Mouse (Mus musculus) heart, postnatal 36 days (tissue): ENCODE measurements at regions not wholly inside any gene's neighbourhood (a gene's known extent, or its start where the extent isn't known, plus 50 kb on each side); places are given as distances from the start of the nearest gene placed in this dataset.

Experiments used
- DNase-seq, 2 experiments: peaks; one replicate each; pipeline ENCODE4 v3.0.0; 2021 to 2022
- intact Hi-C: fragments of 180-260 bp; cut with DNase I; formaldehyde crosslinking; loops from one replicate; pipeline ENCODE4 v1.15.1; 2025

DNA sequence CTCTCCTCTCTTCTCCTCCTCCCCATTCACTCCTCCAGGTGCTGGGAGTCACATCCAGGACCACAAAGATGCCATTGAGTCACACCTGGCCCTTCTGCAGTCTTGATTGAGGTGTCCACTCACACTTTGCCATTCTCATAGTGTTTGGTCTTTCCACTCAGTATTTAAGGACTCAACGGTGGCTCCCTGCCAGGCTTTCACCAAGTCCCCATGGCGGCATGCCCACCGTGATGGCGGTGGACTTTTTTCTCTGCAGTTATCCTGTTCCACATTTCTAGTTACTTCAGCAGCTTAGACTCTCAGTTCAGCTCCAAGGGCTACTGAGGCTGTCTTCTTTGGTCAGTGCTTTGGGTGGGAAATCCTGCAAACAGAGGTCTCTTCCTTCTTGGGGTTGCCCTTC is 189.9 kb downstream of the Cbln1 start:
- intact Hi-C loops: no loop called here
- DNase-seq: no peak

DNA sequence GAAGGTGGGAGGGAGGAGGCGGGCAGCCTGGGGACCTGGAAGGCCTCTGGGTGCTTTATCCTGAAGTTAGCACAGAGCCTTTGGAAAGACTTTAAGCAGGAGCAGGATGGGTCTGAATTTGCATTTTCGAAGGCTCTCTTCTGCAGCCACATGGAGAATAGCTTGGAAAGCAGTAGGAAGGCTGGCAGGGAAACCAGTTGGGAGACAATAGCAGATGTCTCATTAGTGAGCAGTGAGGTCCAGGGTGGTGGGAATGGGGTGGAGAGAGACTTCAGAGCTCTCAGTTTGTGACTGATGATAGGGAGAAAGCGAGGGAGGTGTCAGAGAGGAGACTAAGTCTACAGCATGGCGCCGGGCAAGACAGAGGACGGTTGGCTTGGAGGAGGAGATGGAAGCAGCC is 199.1 kb downstream of the Cbln1 start:
- no peak for DNase-seq

GRCm38 (mm10) chr8:87270525-87271187 is 201.8 kb downstream of the Cbln1 start:
- intact Hi-C loops: no loop called here
- no peak for DNase-seq

More for the DNA sequence above, 199.1 kb downstream of the Cbln1 start:
- intact Hi-C loops: no loop called here

GRCm38 (mm10) chr8:87268159-87268558 is 204.2 kb downstream of the Cbln1 start:
- DNase-seq: no peak
- intact Hi-C loops: no loop called here

DNA sequence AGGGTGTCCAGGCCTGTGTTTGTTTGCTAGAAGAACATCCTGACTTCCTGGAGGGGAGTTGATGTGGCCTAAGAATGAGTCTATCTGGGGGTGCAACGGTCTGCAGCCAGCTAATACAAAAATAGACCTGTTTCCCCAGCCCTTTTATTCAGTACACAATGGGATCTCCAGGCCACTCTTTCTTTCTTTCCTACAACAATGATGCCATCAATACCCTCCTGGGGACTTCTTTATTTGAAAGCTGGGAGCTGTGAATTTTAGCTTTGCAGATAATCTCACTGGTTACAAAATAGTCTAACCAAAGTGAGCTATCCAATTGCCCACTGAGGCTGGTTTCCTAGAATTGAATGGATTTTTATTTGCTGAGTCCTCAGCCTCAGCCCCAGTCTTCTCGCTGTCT is 207.4 kb downstream of the Cbln1 start:
- intact Hi-C loops: no loop called here

DNA sequence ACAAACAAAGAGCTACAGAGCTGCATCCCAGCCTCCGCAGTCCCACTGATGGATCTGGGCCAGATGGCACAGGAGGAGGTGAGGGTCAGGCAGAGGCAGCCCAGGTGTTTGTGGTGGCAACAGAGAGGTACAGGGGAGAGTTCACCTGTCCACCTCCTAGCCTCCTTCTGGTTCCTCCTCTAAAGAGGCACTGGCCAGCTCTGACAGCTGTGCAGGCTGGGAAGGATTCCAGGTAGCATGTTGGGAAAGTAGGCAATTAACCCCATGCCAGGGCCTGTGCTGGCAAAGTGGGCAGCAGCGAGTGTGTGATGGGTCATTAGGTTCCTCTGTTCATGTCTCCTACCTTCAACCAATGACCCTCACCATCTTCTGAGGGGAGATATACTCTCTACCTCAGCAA is 212.1 kb downstream of the Cbln1 start:
- no peak for DNase-seq
- intact Hi-C loops: no loop called here

More for the DNA sequence above, 207.4 kb downstream of the Cbln1 start:
- no peak for DNase-seq

DNA sequence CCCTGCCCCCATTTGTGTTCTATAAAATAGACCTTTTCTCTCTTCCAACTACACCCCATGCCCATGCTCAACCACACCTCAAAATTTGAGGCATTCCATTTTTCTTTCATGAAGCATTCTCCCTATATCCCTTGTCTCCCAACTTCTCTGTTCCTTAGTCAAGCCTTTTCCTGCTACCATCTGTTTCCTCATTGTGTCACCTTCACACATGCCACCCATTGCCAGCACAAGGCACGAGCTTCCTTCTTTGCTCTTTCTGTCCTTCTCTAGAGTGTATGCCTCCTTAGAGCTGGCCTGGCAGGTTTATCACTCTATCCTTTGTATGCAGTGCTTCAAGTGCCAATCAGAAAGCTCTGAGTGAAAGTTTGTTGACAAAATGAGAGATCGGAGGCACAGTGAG is 229.7 kb downstream of the Cbln1 start:
- intact Hi-C loops: no loop called here
- no peak for DNase-seq

DNA sequence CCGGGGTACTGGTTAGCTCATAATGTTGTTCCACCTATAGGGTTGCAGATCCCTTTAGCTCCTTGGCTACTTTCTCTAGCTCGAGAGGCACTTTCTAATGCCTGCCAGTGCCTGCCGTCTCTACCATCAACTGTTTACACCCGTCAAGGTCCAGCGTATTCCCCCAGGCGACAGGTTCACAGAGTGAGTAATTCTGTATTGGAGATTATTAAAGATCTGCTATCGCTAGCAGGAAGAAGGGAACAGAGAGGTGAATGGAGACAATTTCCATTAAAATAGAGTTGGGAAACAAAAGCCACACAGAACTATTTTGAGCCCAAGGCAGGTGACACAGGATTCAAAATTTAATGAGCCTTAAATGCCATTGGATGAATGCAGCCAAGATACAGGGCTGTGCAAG is 235.2 kb downstream of the Cbln1 start:
- DNase-seq: no peak
- intact Hi-C loops: no loop called here

- DNase-seq: no peak
- intact Hi-C loops: no loop called here
These were observed 236.0 kb downstream of the Cbln1 start for GRCm38 (mm10) chr8:87236438-87236837.

GRCm38 (mm10) chr8:87235341-87236075 is 236.9 kb downstream of the Cbln1 start:
- intact Hi-C loops: no loop called here
- DNase-seq: no peak

- no peak for DNase-seq
- intact Hi-C loops: no loop called here
These were observed 238.1 kb downstream of the Cbln1 start for GRCm38 (mm10) chr8:87234336-87234735.

- intact Hi-C loops: no loop called here
- no peak for DNase-seq
These were observed 238.5 kb downstream of the Cbln1 start for GRCm38 (mm10) chr8:87233805-87234331.

GRCm38 (mm10) chr8:87231762-87232161 is 240.6 kb downstream of the Cbln1 start:
- DNase-seq: no peak
- intact Hi-C loops: no loop called here

GRCm38 (mm10) chr8:87230096-87230495 is 242.3 kb downstream of the Cbln1 start:
- intact Hi-C loops: no loop called here
- no peak for DNase-seq

GRCm38 (mm10) chr8:87229182-87229581 is 243.2 kb downstream of the Cbln1 start:
- no peak for DNase-seq
- intact Hi-C loops: no loop called here

DNA sequence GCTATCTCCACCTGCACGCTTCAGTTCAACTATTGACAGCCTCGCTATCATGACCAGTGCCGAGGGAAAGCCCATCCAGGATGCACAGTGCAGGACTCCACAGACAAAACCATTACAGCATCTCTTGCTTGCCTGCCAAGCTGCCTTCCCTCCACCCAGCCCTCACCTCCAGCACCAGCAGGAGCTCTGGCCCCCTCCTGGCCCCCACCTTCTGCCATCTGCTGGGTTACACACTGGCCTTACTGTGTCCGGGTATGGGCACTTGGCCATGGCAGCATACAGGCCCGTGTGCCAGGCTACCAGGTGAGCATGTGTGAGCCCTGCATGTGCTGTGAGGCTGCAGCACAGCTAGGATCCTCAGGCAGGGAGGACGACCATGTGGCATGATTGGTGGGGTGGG is 243.6 kb downstream of the Cbln1 start:
- no peak for DNase-seq
- intact Hi-C loops: no loop called here

- intact Hi-C loops: no loop called here
- no peak for DNase-seq
These were observed 246.6 kb downstream of the Cbln1 start for GRCm38 (mm10) chr8:87225504-87226425.

GRCm38 (mm10) chr8:87220581-87220980 is 251.8 kb downstream of the Cbln1 start:
- intact Hi-C loops: no loop called here

GRCm38 (mm10) chr8:87218956-87219482 is 253.4 kb downstream of the Cbln1 start:
- intact Hi-C loops: loop anchor here (5.0 kb wide), 2 partner anchors 287 to 318 kb away; no protein-coding TSS in a partner anchor
- DNase-seq: peak in 1 of 2 experiments; percentile 5

More at GRCm38 (mm10) chr8:87220581-87220980, 251.8 kb downstream of the Cbln1 start:
- no peak for DNase-seq

DNA sequence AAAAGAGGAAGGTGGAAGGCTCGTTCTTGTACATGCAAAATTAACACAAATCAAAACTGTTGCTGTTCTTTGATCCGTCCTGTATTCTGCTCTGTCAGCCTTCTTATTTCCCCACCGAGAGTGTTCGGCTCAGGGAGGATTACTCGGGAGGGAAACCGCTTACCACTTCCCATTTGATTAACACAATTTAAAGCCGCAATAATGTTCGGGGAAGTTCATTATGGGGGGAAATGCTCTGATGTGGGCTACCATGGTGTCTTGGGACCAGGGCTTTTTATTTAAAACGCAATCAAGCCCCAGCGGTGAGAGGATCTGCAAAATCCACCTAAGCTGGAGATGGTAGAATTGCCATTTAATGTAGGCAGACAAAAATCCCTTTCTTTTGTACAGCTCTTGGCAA is 257.4 kb downstream of the Cbln1 start:
- intact Hi-C loops: loop anchor here (5.0 kb wide), 2 partner anchors 283 to 322 kb away; no protein-coding TSS in a partner anchor
- no peak for DNase-seq

DNA sequence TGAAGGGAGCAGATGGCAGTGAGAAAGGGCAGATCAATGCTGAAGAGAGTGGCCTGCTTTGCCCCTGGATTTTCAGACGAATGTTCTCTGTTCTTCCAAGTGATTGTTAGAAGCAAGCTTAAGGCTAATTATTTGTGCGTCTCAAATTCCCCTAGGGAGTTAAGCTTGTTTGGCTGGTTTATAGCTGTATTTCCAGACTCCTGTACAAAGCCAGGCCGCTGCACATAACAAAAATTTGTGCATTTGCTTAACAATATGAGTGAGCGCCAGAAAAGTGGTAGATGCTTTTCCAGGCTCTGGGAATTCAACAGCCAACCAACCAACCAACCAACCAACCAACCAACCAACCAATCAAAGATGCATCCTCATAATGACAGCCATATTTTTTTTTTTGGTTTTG is 261.9 kb downstream of the Cbln1 start:
- intact Hi-C loops: no loop called here
- DNase-seq: no peak
